Mouse (Mus musculus): ENCODE results near the gene Gab1. TPM values are rescaled to one million over a fixed set of nuclear protein-coding genes. Genes with fewer than 3 reads are reported as not detected.

Gene Gab1
- polyA plus RNA-seq, 1 experiment from 2014 or later: 13.6 TPM

- no peaks in the 10 kb centered on the region for H3K9me3 ChIP-seq (replicated peaks; ENCODE audit: control insufficient read depth, low read length)
- H3K4me3 ChIP-seq (replicated peaks; ENCODE audit: low read length): no peak overlapping the region
- H3K4me1 ChIP-seq (ENCODE audit: control insufficient read depth, insufficient read depth, low read length): peaks cover 16% of the 10 kb centered on the region
- no peak overlapping the region for H3K9ac ChIP-seq (ENCODE audit: low read length)
- no peak overlapping the region for H3K27ac ChIP-seq (ENCODE audit: low read length)
- 89% methylated on average over 5 of the region's 5 CpGs for WGBS
- no peaks in the 10 kb centered on the region for H3K27me3 ChIP-seq (ENCODE audit: control insufficient read depth, insufficient read depth, low read length)
- no peak for ATAC-seq (ENCODE audit: insufficient read depth, low FRiP score)
- H3K4me2 ChIP-seq (ENCODE audit: low read depth, low read length): no peak overlapping the region
- no peaks in the 10 kb centered on the region for H3K36me3 ChIP-seq (ENCODE audit: control insufficient read depth, insufficient read depth, low read length)
Observed at GRCm38 (mm10) chr8:80911400-80911799, 31.1 kb upstream of the Gab1 start.

- 35% methylated on average over 6 of the region's 6 CpGs for WGBS
- Histone ChIP-seq H3K27me3 (ENCODE audit: control insufficient read depth, insufficient read depth, low read length) (no peaks in the 10 kb centered on the region), H3K9ac (ENCODE audit: low read length) (no peak overlapping the region), H3K4me2 (ENCODE audit: low read depth, low read length) (no peak overlapping the region), H3K4me1 (ENCODE audit: control insufficient read depth, insufficient read depth, low read length) (peaks cover 15% of the 10 kb centered on the region), H3K4me3 (replicated peaks; ENCODE audit: low read length) (no peak overlapping the region), H3K9me3 (replicated peaks; ENCODE audit: control insufficient read depth, low read length) (no peaks in the 10 kb centered on the region), H3K36me3 (ENCODE audit: control insufficient read depth, insufficient read depth, low read length) (no peaks in the 10 kb centered on the region), H3K27ac (ENCODE audit: low read length) (no peak overlapping the region)
- ATAC-seq (ENCODE audit: insufficient read depth, low FRiP score): peak; percentile 23; the same call in 1 of the 2 replicates
Observed at GRCm38 (mm10) chr8:80908262-80908907, 28.1 kb upstream of the Gab1 start.

- 67% methylated on average over 9 of the region's 9 CpGs for WGBS
- ATAC-seq (ENCODE audit: insufficient read depth, low FRiP score): peak; percentile 7; the same call in 1 of the 2 replicates
- H3K9me3 ChIP-seq (replicated peaks; ENCODE audit: control insufficient read depth, low read length): no peaks in the 10 kb centered on the region
- H3K36me3 ChIP-seq (ENCODE audit: control insufficient read depth, insufficient read depth, low read length): no peaks in the 10 kb centered on the region
- H3K4me1 ChIP-seq (ENCODE audit: control insufficient read depth, insufficient read depth, low read length): no peaks in the 10 kb centered on the region
- H3K27me3 ChIP-seq (ENCODE audit: control insufficient read depth, insufficient read depth, low read length): no peaks in the 10 kb centered on the region
- no peak overlapping the region for H3K27ac ChIP-seq (ENCODE audit: low read length)
- no peak overlapping the region for H3K4me3 ChIP-seq (replicated peaks; ENCODE audit: low read length)
- no peak overlapping the region for H3K9ac ChIP-seq (ENCODE audit: low read length)
- H3K4me2 ChIP-seq (ENCODE audit: low read depth, low read length): no peak overlapping the region
Observed at GRCm38 (mm10) chr8:80902354-80902753, 22.0 kb upstream of the Gab1 start.

GRCm38 (mm10) chr8:80899364-80899763 lies 19.0 kb upstream of the Gab1 start:
- no peaks in the 10 kb centered on the region for H3K27me3 ChIP-seq (ENCODE audit: control insufficient read depth, insufficient read depth, low read length)
- H3K9ac ChIP-seq (ENCODE audit: low read length): no peak overlapping the region
- no peaks in the 10 kb centered on the region for H3K36me3 ChIP-seq (ENCODE audit: control insufficient read depth, insufficient read depth, low read length)
- no peak overlapping the region for H3K27ac ChIP-seq (ENCODE audit: low read length)
- H3K4me1 ChIP-seq (ENCODE audit: control insufficient read depth, insufficient read depth, low read length): 0 out of 2 replicates have a peak, but pooled peaks cover 3% of the 10 kb centered on the region
- H3K9me3 ChIP-seq (replicated peaks; ENCODE audit: control insufficient read depth, low read length): no peaks in the 10 kb centered on the region
- no peak overlapping the region for H3K4me2 ChIP-seq (ENCODE audit: low read depth, low read length)
- H3K4me3 ChIP-seq (replicated peaks; ENCODE audit: low read length): no peak overlapping the region
- no peak for ATAC-seq (ENCODE audit: insufficient read depth, low FRiP score)

- Histone ChIP-seq H3K27ac (ENCODE audit: low read length) (0 out of 2 replicates have a peak overlapping the region, but pooled peaks have one; percentile 14), H3K4me2 (ENCODE audit: low read depth, low read length) (no peak overlapping the region), H3K36me3 (ENCODE audit: control insufficient read depth, insufficient read depth, low read length) (no peaks in the 10 kb centered on the region), H3K4me1 (ENCODE audit: control insufficient read depth, insufficient read depth, low read length) (0 out of 2 replicates have a peak, but pooled peaks cover 3% of the 10 kb centered on the region), H3K27me3 (ENCODE audit: control insufficient read depth, insufficient read depth, low read length) (no peaks in the 10 kb centered on the region), H3K4me3 (replicated peaks; ENCODE audit: low read length) (no peak overlapping the region), H3K9ac (ENCODE audit: low read length) (no peak overlapping the region), H3K9me3 (replicated peaks; ENCODE audit: control insufficient read depth, low read length) (no peaks in the 10 kb centered on the region)
- 58% methylated on average over 5 of the region's 5 CpGs for whole genome bisulfite sequencing
- ATAC-seq (ENCODE audit: insufficient read depth, low FRiP score): no peak
Observed at GRCm38 (mm10) chr8:80896026-80896425, 15.7 kb upstream of the Gab1 start.

GRCm38 (mm10) chr8:80895397-80895796 lies 15.1 kb upstream of the Gab1 start:
- no peaks in the 10 kb centered on the region for H3K27me3 ChIP-seq (ENCODE audit: control insufficient read depth, insufficient read depth, low read length)
- H3K4me3 ChIP-seq (replicated peaks; ENCODE audit: low read length): peak overlapping the region; percentile 2; the same call in 1 of the 2 replicates
- H3K4me1 ChIP-seq (ENCODE audit: control insufficient read depth, insufficient read depth, low read length): 0 out of 2 replicates have a peak, but pooled peaks cover 3% of the 10 kb centered on the region
- ATAC-seq (ENCODE audit: insufficient read depth, low FRiP score): no peak
- H3K4me2 ChIP-seq (ENCODE audit: low read depth, low read length): peak overlapping the region; percentile 33; the same call in 1 of the 2 replicates
- H3K27ac ChIP-seq (ENCODE audit: low read length): peak overlapping the region; percentile 38; the same call in 1 of the 2 replicates
- no peak overlapping the region for H3K9ac ChIP-seq (ENCODE audit: low read length)
- no peaks in the 10 kb centered on the region for H3K9me3 ChIP-seq (replicated peaks; ENCODE audit: control insufficient read depth, low read length)
- no peaks in the 10 kb centered on the region for H3K36me3 ChIP-seq (ENCODE audit: control insufficient read depth, insufficient read depth, low read length)
- 27% methylated on average over 6 of the region's 6 CpGs for WGBS

- Histone ChIP-seq H3K4me2 (ENCODE audit: low read depth, low read length) (no peak overlapping the region), H3K4me3 (replicated peaks; ENCODE audit: low read length) (no peak overlapping the region), H3K27ac (ENCODE audit: low read length) (no peak overlapping the region), H3K9me3 (replicated peaks; ENCODE audit: control insufficient read depth, low read length) (no peaks in the 10 kb centered on the region), H3K27me3 (ENCODE audit: control insufficient read depth, insufficient read depth, low read length) (no peaks in the 10 kb centered on the region), H3K36me3 (ENCODE audit: control insufficient read depth, insufficient read depth, low read length) (no peaks in the 10 kb centered on the region), H3K4me1 (ENCODE audit: control insufficient read depth, insufficient read depth, low read length) (0 out of 2 replicates have a peak, but pooled peaks cover 3% of the 10 kb centered on the region), H3K9ac (ENCODE audit: low read length) (no peak overlapping the region)
- WGBS: 76% methylated on average over 3 of the region's 3 CpGs
- no peak for ATAC-seq (ENCODE audit: insufficient read depth, low FRiP score)
Observed at GRCm38 (mm10) chr8:80894528-80894927, 14.2 kb upstream of the Gab1 start.

GRCm38 (mm10) chr8:80879426-80880195 lies 708 bp downstream of the Gab1 start:
- Histone ChIP-seq H3K4me3 (replicated peaks; ENCODE audit: low read length) (peak overlapping the region; percentile 92), H3K9me3 (replicated peaks; ENCODE audit: control insufficient read depth, low read length) (no peaks in the 10 kb centered on the region), H3K36me3 (ENCODE audit: control insufficient read depth, insufficient read depth, low read length) (no peaks in the 10 kb centered on the region), H3K4me1 (ENCODE audit: control insufficient read depth, insufficient read depth, low read length) (peaks cover 12% of the 10 kb centered on the region), H3K27ac (ENCODE audit: low read length) (peak overlapping the region; percentile 99), H3K27me3 (ENCODE audit: control insufficient read depth, insufficient read depth, low read length) (no peaks in the 10 kb centered on the region), H3K4me2 (ENCODE audit: low read depth, low read length) (peak overlapping the region; percentile 65), H3K9ac (ENCODE audit: low read length) (peak overlapping the region; percentile 89)
- under 1% methylated on average over 90 of the region's 90 CpGs for WGBS
- peak; percentile 79 for ATAC-seq (ENCODE audit: insufficient read depth, low FRiP score)

GRCm38 (mm10) chr8:80878801-80879425 lies 1.4 kb downstream of the Gab1 start:
- WGBS: under 1% methylated on average over 26 of the region's 26 CpGs
- no peaks in the 10 kb centered on the region for H3K9me3 ChIP-seq (replicated peaks; ENCODE audit: control insufficient read depth, low read length)
- no peak for ATAC-seq (ENCODE audit: insufficient read depth, low FRiP score)
- peak overlapping the region; percentile 99 for H3K27ac ChIP-seq (ENCODE audit: low read length)
- peak overlapping the region; percentile 89 for H3K9ac ChIP-seq (ENCODE audit: low read length)
- no peaks in the 10 kb centered on the region for H3K27me3 ChIP-seq (ENCODE audit: control insufficient read depth, insufficient read depth, low read length)
- no peaks in the 10 kb centered on the region for H3K36me3 ChIP-seq (ENCODE audit: control insufficient read depth, insufficient read depth, low read length)
- peak overlapping the region; percentile 65 for H3K4me2 ChIP-seq (ENCODE audit: low read depth, low read length)
- H3K4me3 ChIP-seq (replicated peaks; ENCODE audit: low read length): peak overlapping the region; percentile 92
- H3K4me1 ChIP-seq (ENCODE audit: control insufficient read depth, insufficient read depth, low read length): peaks cover 12% of the 10 kb centered on the region
